8 mouse cellular contexts compared by ENCODE assay signal in the genomic region with DNA sequence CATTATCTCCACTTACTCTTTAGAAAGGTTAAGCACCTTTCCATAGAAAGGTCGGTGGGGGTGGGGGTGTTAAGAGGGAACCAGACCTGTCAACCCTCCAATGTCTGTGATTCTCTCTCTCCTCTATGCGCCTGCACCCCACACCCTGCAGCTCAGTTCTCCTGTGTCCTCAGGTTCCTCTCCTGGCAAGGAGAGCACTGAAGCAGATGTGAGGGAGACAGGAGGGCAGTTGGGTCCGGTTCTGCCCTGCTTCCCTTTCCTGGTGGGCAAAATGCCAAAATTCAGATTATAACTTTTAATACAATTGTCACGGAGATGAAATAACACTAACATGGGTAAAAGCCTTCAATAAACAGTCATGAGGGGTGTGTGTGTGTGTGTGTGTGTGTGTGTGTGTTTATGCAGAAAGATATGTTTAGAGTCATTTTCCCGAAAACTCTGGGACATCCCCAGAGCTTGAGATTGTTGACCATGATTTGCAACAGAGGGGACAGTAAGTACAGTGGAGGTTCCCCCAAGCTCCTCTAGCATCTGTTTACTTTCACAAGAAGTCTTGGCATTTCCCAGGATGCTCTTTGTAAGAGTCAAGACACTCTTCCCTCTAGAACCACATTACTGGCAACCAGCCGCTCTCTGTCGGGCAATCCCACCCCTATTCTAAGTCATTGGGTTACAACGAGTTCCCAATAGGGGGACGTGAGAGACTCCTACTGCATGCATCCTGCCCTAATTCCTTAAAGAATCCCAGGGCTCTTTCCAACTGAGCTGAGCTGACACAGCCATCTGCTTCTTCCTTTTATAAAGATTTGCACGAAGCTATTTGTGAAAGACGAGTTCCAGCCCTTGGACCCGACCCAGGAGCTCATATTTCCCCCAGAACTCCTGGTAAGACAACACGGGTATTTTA. TPM values are rescaled to one million over a fixed set of nuclear protein-coding genes. Genes with fewer than 3 reads are reported as not detected.
DNase-seq lines count a peak whose midpoint lies in the region; ATAC-seq and TF ChIP-seq lines count a peak whose summit lies in the region.

No protein-coding gene starts in this region.

- ATAC-seq in hindbrain, postnatal 0 days = no peak

- H3K4me1 ChIP-seq in hindbrain, postnatal 0 days (ENCODE audit: insufficient read depth, low read length) = no peaks in the 10 kb centered on the region
- peaks cover 15% of the 10 kb centered on the region for H3K4me1 ChIP-seq in hindbrain, embryonic 10.5 days (replicated peaks)

- TF ChIP-seq CTCF in hindbrain, postnatal 0 days (IDR thresholded peaks at IDR 0.05; ENCODE audit: low read depth) = no peak

- H3K27me3 ChIP-seq in hindbrain, postnatal 0 days (ENCODE audit: insufficient read depth, low read length) = no peaks in the 10 kb centered on the region
- no peaks in the 10 kb centered on the region for H3K27me3 ChIP-seq in hindbrain, embryonic 10.5 days (ENCODE audit: insufficient read depth, poor library complexity, severe bottlenecking)

- intact Hi-C loops in left cerebral cortex, postnatal 25 days (cut with DNase I) = loop anchor here (10.0 kb wide), 1 partner anchor 327 kb away; no protein-coding TSS in a partner anchor

- DNase-seq in hindbrain, postnatal 0 days (ENCODE audit: low spot score) = peak; percentile 12
- DNase-seq in hindbrain, embryonic 10.5 days (ENCODE audit: low spot score) = no peak
- DNase-seq in urinary bladder, postnatal 14 days (ENCODE audit: low spot score) = peak; percentile 38
- no peak for DNase-seq in urinary bladder, adult 18-20 months (ENCODE audit: low spot score in 2 of 2)
- DNase-seq in left cerebral cortex, postnatal 25 days (ENCODE audit: low spot score in 2 of 2) = peak; percentile 19 to 67
- peak; percentile 59 for DNase-seq in testis, postnatal 10 days (ENCODE audit: low spot score)
- no peak for DNase-seq in embryo, embryonic 11 days
- DNase-seq in B cell, adult 2 months = no peak

- H3K4me3 ChIP-seq in hindbrain, postnatal 0 days (ENCODE audit: low read length) = no peak overlapping the region
- H3K4me3 ChIP-seq in hindbrain, embryonic 10.5 days = no peak overlapping the region

- no peak overlapping the region for H3K4me2 ChIP-seq in hindbrain, postnatal 0 days (ENCODE audit: low read depth, low read length)

- no peaks in the 10 kb centered on the region for H3K36me3 ChIP-seq in hindbrain, postnatal 0 days (ENCODE audit: insufficient read depth, low read length)
- no peaks in the 10 kb centered on the region for H3K36me3 ChIP-seq in hindbrain, embryonic 10.5 days

- H3K9ac ChIP-seq in hindbrain, postnatal 0 days (replicated peaks; ENCODE audit: low read length) = no peak overlapping the region

- H3K9me3 ChIP-seq in hindbrain, postnatal 0 days (ENCODE audit: low read length) = no peaks in the 10 kb centered on the region
- H3K9me3 ChIP-seq in hindbrain, embryonic 10.5 days = no peaks in the 10 kb centered on the region

- no peak overlapping the region for H3K27ac ChIP-seq in hindbrain, postnatal 0 days
- H3K27ac ChIP-seq in hindbrain, embryonic 10.5 days = no peak overlapping the region

- 49% methylated on average over 13 of the region's 13 CpGs for WGBS in hindbrain, postnatal 0 days
- 73% methylated on average over 13 of the region's 13 CpGs for WGBS in hindbrain, embryonic 10.5 days

RNA-seq across cellular contexts. Expression of a gene that starts 13.5 kb away (rescaled TPM):
- total RNA-seq in hindbrain, postnatal 0 days (2014; rRNA removed) = not detected in 2 replicates
- 0.03 TPM in 1 of 2 replicates, not detected in the other for polyA plus RNA-seq in hindbrain, postnatal 0 days (2015; fragmentation: Nextera tagmentation; extraction: Ambion mirVana)
- 0.05 TPM in 1 of 2 replicates, not detected in the other for polyA plus RNA-seq in hindbrain, embryonic 10.5 days (2016; fragmentation: Nextera tagmentation; extraction: Ambion mirVana)
- not detected for total RNA-seq in left cerebral cortex, postnatal 25 days (2021)

Comparison
In these comparisons a context has a peak if more than half of its experiments do, and no peak if none do; other contexts are left out.
1. DNase-seq: peak in hindbrain, postnatal 0 days (single experiment), urinary bladder, postnatal 14 days (single experiment), left cerebral cortex, postnatal 25 days (2 of 2) and testis, postnatal 10 days (single experiment); none in hindbrain, embryonic 10.5 days (single experiment), urinary bladder, adult 18-20 months (0 of 2), embryo, embryonic 11 days (single experiment) and B cell, adult 2 months (0 of 2).